Mouse (Mus musculus) embryonic facial prominence, embryonic 15.5 days (tissue): ENCODE measurements around the gene Dnaaf3. TPM values are rescaled to one million over a fixed set of nuclear protein-coding genes. Genes with fewer than 3 reads are reported as not detected.
"Not testable (repeated sequence)": the region's sequence is repeated elsewhere in the genome, so short reads cannot be mapped to it uniquely, and the experiment has no call there.

ENCODE experiments used
- ATAC-seq: fragments of 200-750 bp; cut with Nextera tagmentation; 2 replicates; pipeline ENCODE4 v1.8.0; 2017; ENCODE audit warnings: low read depth, moderate TSS enrichment; ENCODE audit not compliant: insufficient number of reproducible peaks, low FRiP score, low TSS enrichment
- H3K27ac ChIP-seq: fragments of 300-500 bp; sonication (generic); replicated peaks from 2 replicates; pipeline ENCODE4 v1.5.1; 2015; ENCODE audit warnings: mild to moderate bottlenecking, inconsistent platforms
- H3K27me3 ChIP-seq: fragments of 300-500 bp; sonication (generic); 2 replicates; pipeline ENCODE4 v1.6.1; 2015; ENCODE audit warnings: inconsistent platforms
- H3K36me3 ChIP-seq: fragments of 300-500 bp; sonication (generic); 2 replicates; pipeline ENCODE4 v1.6.1; 2015; ENCODE audit warnings: mild to moderate bottlenecking, inconsistent platforms
- H3K4me1 ChIP-seq: fragments of 300-500 bp; sonication (generic); 2 replicates; pipeline ENCODE4 v1.6.1; 2015; ENCODE audit warnings: inconsistent platforms
- H3K4me2 ChIP-seq: fragments of 300-500 bp; sonication (generic); replicated peaks from 2 replicates; pipeline ENCODE4 v1.6.1; 2015; ENCODE audit warnings: mild to moderate bottlenecking, inconsistent platforms
- H3K4me3 ChIP-seq: fragments of 300-500 bp; sonication (generic); replicated peaks from 2 replicates; pipeline ENCODE4 v1.5.1; 2015; ENCODE audit warnings: mild to moderate bottlenecking, inconsistent platforms
- H3K9ac ChIP-seq: fragments of 300-500 bp; sonication (generic); 2 replicates; pipeline ENCODE4 v1.6.1; 2015; ENCODE audit warnings: inconsistent platforms
- H3K9me3 ChIP-seq: fragments of 300-500 bp; sonication (generic); replicated peaks from 2 replicates; pipeline ENCODE4 v1.6.1; 2016; ENCODE audit warnings: inconsistent platforms
- WGBS: fragments of 180-500 bp; shearing (Covaris S2); methylation state at CpG from one replicate; pipeline ENCODE4 v1.1.7; 2015; 5-methylcytosine and 5-hydroxymethylcytosine counted together
- polyA plus RNA-seq: library from polyadenylated mRNA; unstranded; fragments of >200 nt; fragmentation: Nextera tagmentation; extraction: Ambion mirVana; gene quantifications from 2 replicates; pipeline ENCODE4 v1.2.1, GENCODE M21; 2015

Dnaaf3 gene
- polyA plus RNA-seq, 1 experiment from 2014 or later, result 7.8 TPM

GRCm38 (mm10) chr7:4539019-4539418, 6.8 kb upstream of the Dnaaf3 start:
- Histone ChIP-seq H3K4me2 (no peak overlapping the region), H3K9ac (no peak overlapping the region), H3K4me3 (no peak overlapping the region), H3K9me3 (no peaks in the 10 kb centered on the region), H3K27ac (no peak overlapping the region), H3K36me3 (no peaks in the 10 kb centered on the region), H3K27me3 (no peaks in the 10 kb centered on the region), H3K4me1 (no peaks in the 10 kb centered on the region)
- peak; percentile 34; the same call in 1 of the 2 replicates for ATAC-seq
- 66% methylated on average over 2 of the region's 2 CpGs for WGBS

DNA sequence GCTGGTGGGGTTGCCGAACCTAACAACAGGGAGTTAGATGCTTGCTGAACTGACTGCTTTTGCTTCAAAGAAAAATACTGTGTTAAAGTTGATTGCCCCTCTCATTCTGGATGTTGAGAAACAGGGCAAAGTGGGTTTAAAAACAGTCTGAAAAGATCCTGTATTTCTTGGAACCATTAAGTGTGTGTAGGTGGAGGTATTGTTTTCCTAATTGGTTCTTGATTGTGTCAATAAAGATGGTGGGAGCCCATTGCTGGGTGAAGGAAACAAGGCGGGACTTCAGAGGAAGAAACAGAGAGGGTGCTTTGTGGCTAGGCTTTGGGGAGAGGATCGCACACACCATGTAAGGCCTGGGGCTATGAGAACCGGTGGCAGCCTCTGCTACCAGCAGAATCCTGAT, 4.9 kb upstream of the Dnaaf3 start:
- WGBS, result 35% methylated on average over 4 of the region's 4 CpGs
- peaks cover 2% of the 10 kb centered on the region; the same call in 1 of the 2 replicates for H3K27me3 ChIP-seq
- no peak overlapping the region for H3K27ac ChIP-seq
- H3K9ac ChIP-seq, result no peak overlapping the region
- H3K4me2 ChIP-seq, result no peak overlapping the region
- peaks cover 3% of the 10 kb centered on the region for H3K4me1 ChIP-seq
- no peak for ATAC-seq
- no peaks in the 10 kb centered on the region for H3K36me3 ChIP-seq
- no peaks in the 10 kb centered on the region for H3K9me3 ChIP-seq
- H3K4me3 ChIP-seq, result no peak overlapping the region

GRCm38 (mm10) chr7:4536369-4536768, 4.1 kb upstream of the Dnaaf3 start:
- 93% methylated on average over 4 of the region's 4 CpGs for WGBS
- Histone ChIP-seq H3K27me3 (peaks cover 8% of the 10 kb centered on the region; the same call in 1 of the 2 replicates), H3K4me2 (no peak overlapping the region), H3K9me3 (no peaks in the 10 kb centered on the region), H3K4me3 (no peak overlapping the region), H3K4me1 (peaks cover 6% of the 10 kb centered on the region), H3K36me3 (no peaks in the 10 kb centered on the region), H3K9ac (no peak overlapping the region), H3K27ac (no peak overlapping the region)
- ATAC-seq, result no peak

DNA sequence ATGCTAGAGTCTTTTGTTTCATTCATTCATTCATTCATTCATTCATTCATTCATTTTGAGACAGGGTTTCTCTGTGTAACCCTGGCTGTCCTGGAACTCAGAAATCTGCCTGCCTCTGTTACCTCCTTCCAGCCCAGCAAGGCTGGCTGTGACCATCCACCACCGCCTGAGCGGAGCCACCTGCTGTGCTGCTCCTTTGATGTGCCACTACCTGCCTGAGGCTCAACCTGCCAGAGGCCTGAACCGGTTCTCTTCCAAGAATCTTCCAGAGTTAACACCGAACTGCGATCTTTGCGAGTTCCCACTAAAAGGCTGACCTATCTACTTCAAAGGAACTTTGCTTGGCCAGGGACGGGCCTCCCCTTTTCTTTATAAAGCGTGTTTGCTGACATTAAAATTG, 2.1 kb downstream of the Dnaaf3 start:
- not testable (repeated sequence) for H3K27me3 ChIP-seq, H3K36me3 ChIP-seq, H3K9me3 ChIP-seq, H3K27ac ChIP-seq, ATAC-seq, H3K9ac ChIP-seq, H3K4me3 ChIP-seq, H3K4me2 ChIP-seq
- peaks cover 20% of the 10 kb centered on the region for H3K4me1 ChIP-seq
- WGBS, result 38% methylated on average over 7 of the region's 8 CpGs

DNA sequence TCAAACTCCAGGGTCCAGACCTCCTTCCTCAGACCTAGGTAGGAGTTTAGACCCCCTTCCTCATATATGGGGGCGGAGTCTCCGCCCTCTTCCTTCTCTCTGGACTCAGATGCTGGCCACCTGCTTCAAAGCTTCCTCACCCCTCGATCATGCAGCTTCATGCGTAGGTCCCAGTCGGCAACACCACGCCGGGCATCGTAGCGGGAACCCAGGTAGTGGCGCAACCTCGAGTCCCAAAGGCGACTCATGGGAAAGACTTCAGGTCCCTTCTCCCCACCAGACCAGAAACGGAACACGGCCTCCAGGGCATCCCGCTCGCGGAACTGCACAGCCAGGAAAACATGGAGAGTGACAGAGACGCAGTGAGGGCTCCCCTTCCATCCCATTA, 5.0 kb downstream of the Dnaaf3 start:
- Histone ChIP-seq H3K27me3 (peaks cover 8% of the 10 kb centered on the region; the same call in 1 of the 2 replicates), H3K27ac (no peak overlapping the region), H3K4me3 (peak overlapping the region; percentile 44), H3K36me3 (no peaks in the 10 kb centered on the region), H3K9me3 (no peaks in the 10 kb centered on the region), H3K4me1 (peaks cover 18% of the 10 kb centered on the region), H3K9ac (no peak overlapping the region), H3K4me2 (peak overlapping the region; percentile 72)
- no peak for ATAC-seq
- 44% methylated on average over 18 of the region's 18 CpGs for WGBS

DNA sequence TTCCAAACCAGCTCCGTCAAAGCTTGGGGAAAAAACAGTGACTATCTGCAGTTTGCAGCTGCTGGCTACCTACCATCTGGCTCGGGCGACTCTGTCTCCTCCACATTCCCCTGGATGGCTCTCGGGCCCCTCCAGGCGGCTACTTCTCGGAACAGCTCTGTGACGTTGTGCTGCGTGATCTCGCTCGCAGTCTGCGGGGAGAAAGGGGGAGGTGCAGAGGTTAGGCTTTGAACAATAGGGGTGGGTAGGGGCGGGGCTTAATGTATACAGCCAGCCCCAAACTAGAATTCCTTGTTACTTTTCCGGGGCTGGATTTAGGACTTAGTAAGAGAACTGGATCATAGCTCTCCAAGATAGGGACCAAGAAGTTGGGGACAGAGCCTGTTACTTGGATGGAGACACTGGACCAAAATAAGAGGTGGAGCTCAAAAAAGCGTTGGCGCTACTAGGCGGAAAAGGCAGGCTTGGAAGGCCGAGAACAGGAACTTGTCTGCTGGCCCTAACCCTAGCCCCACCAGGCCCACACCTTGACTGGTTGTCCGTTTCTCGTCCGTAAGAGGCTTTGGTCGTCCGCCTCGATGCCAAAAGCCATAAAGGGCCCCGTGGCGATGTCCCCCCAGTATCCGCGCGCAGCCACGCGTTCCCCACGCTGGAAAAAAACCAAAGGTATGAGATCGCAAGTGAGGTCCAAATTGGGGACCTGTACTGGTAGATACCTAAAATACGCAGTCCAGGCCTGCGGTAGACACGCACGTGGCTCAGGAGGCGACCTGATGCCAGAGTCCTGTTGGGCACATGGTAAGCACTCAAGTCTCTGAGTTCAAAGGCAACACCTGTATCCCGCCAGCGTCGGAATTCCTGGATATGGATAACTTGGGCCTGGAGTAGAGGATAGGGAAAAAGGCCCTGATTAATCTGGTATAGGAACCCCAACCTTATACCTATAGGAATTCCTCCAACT, 5.6 kb downstream of the Dnaaf3 start:
- H3K27me3 ChIP-seq, result peaks cover under 1% of the 10 kb centered on the region; the same call in 1 of the 2 replicates
- peak overlapping the region; percentile 61 for H3K27ac ChIP-seq
- ATAC-seq, result peak; percentile 92
- peak overlapping the region; percentile 42 for H3K9ac ChIP-seq
- H3K36me3 ChIP-seq, result no peaks in the 10 kb centered on the region
- H3K9me3 ChIP-seq, result no peaks in the 10 kb centered on the region
- peak overlapping the region; percentile 44 for H3K4me3 ChIP-seq
- H3K4me1 ChIP-seq, result peaks cover 13% of the 10 kb centered on the region
- H3K4me2 ChIP-seq, result peak overlapping the region; percentile 72
- WGBS, result 20% methylated on average over 40 of the region's 40 CpGs

DNA sequence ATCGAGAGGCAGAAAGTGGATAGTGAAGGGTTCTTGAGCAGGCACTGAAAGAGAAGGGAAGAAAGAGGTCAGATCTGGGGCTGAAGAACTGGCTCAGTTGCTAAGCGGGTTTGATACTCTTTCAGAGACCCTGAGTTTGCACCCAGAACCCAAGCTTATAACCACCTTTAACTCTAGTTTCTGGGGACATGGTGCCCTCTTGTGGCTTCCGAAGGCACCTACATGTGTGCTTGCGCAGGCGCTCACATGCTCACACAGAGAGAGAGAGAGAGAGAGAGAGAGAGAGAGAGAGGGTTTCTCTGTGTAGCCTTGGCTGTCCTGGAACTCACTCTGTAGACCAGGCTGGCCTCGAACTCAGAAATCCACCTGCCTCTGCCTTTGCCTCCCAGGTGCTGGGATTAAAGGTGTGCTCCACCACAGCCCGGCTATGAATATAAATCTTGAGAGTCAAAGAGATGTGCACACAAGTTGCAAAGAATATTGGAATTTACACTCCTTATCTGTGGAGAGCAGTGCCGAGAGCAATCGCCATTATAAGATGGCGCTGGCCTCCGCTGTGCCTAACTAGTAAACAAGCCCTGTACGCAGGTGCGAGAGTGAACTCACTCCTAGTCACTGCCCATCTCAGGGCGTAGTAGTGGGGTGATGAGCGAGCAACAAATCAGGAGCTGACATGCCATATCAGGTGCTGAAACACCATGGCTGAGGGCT, 7.9 kb downstream of the Dnaaf3 start, which contains the start of gene Tnni3:
Gene Tnni3 (minus strand): TSS at position 18 of the 711 bp plus-strand sequence.
- not testable (repeated sequence) for H3K9me3 ChIP-seq, H3K27ac ChIP-seq, H3K9ac ChIP-seq, H3K27me3 ChIP-seq, H3K4me2 ChIP-seq, H3K4me3 ChIP-seq, ATAC-seq, H3K36me3 ChIP-seq
- 68% methylated on average over 15 of the region's 15 CpGs for WGBS
- peaks cover 24% of the 10 kb centered on the region for H3K4me1 ChIP-seq

- Histone ChIP-seq H3K27ac (no peak overlapping the region), H3K27me3 (no peaks in the 10 kb centered on the region; the same call in 1 of the 2 replicates), H3K36me3 (no peaks in the 10 kb centered on the region), H3K9me3 (no peaks in the 10 kb centered on the region), H3K4me3 (no peak overlapping the region), H3K9ac (no peak overlapping the region), H3K4me1 (peaks cover 24% of the 10 kb centered on the region), H3K4me2 (no peak overlapping the region)
- 85% methylated on average over 33 of the region's 33 CpGs for WGBS
- no peak for ATAC-seq
Measured at GRCm38 (mm10) chr7:4523205-4524130, 8.8 kb downstream of the Dnaaf3 start.

DNA sequence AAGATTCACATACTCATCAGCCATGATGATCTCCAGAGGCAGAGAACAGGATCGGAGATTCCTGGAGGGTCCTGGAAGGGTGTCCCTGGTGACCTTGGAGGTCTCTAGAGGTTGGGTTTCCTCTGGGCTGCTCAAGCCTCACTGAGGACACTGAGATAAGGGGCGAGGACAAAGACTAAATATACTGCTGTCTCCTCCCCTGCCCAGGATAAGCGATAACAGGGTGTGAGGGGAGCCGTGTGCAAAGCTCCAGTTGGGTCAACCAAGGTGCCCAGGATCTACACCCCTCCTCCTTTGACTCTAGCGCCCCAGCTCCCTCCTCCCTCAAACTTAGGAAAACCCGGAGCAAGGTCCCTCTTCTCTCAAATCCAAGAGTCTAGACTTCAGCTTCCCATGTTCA, 10.0 kb downstream of the Dnaaf3 start:
- WGBS, result 77% methylated on average over 6 of the region's 6 CpGs
- Histone ChIP-seq H3K4me2 (no peak overlapping the region), H3K9me3 (no peaks in the 10 kb centered on the region), H3K27ac (no peak overlapping the region), H3K4me3 (no peak overlapping the region), H3K36me3 (no peaks in the 10 kb centered on the region), H3K4me1 (peaks cover 22% of the 10 kb centered on the region), H3K27me3 (no peaks in the 10 kb centered on the region), H3K9ac (no peak overlapping the region)
- ATAC-seq, result no peak

GRCm38 (mm10) chr7:4521231-4522003, 10.8 kb downstream of the Dnaaf3 start:
- no peaks in the 10 kb centered on the region for H3K27me3 ChIP-seq
- no peak for ATAC-seq
- 34% methylated on average over 32 of the region's 32 CpGs for WGBS
- H3K4me2 ChIP-seq, result peak overlapping the region; percentile 46
- H3K9me3 ChIP-seq, result no peaks in the 10 kb centered on the region
- peak overlapping the region; percentile 24 for H3K4me3 ChIP-seq
- peaks cover 15% of the 10 kb centered on the region for H3K4me1 ChIP-seq
- H3K9ac ChIP-seq, result no peak overlapping the region
- H3K27ac ChIP-seq, result no peak overlapping the region
- H3K36me3 ChIP-seq, result no peaks in the 10 kb centered on the region
